Mouse (Mus musculus) myocyte (in vitro differentiated cells): ENCODE measurements at regions not wholly inside any gene's neighbourhood (a gene's known extent, or its start where the extent isn't known, plus 50 kb on each side); places are given as distances from the start of the nearest gene placed in this dataset.

Experiments used
- H3K27me3 ChIP-seq: one replicate; pipeline ENCODE4 v1.6.1; 2011; ENCODE audit not compliant: control insufficient read depth, insufficient read depth, insufficient read length
- H3K36me3 ChIP-seq: one replicate; pipeline ENCODE4 v1.6.1; 2011; ENCODE audit not compliant: control insufficient read depth, insufficient read depth
- H3K4me2 ChIP-seq: one replicate; pipeline ENCODE4 v1.6.1; 2011; ENCODE audit warnings: low read depth, control low read depth
- H3K4me3 ChIP-seq: one replicate; pipeline ENCODE4 v1.5.1; 2011; ENCODE audit warnings: mild to moderate bottlenecking, control low read depth, moderate library complexity
- H3K79me2 ChIP-seq: one replicate; pipeline ENCODE4 v1.6.1; 2011; ENCODE audit not compliant: control insufficient read depth, insufficient read depth
- H3ac ChIP-seq: one replicate; pipeline ENCODE4 v1.6.1; 2011; ENCODE audit not compliant: control insufficient read depth, insufficient read length
- CEBPB ChIP-seq: IDR thresholded peaks from 2 replicates; pipeline ENCODE4 v1.6.1; 2011; ENCODE audit warnings: mild to moderate bottlenecking, moderate library complexity; ENCODE audit not compliant: poor library complexity, insufficient read depth, severe bottlenecking
- E2F4 ChIP-seq: IDR thresholded peaks from one replicate; pipeline ENCODE4 v1.6.1; 2011; ENCODE audit warnings: mild to moderate bottlenecking, control low read depth, moderate library complexity; ENCODE audit not compliant: insufficient read depth
- MAX ChIP-seq: IDR thresholded peaks from one replicate; pipeline ENCODE4 v1.6.1; 2011; ENCODE audit warnings: low read depth, mild to moderate bottlenecking, control low read depth
- MYOD1 ChIP-seq, 3 experiments: IDR thresholded peaks; one replicate each; pipeline ENCODE4 v1.6.1; 2011; ENCODE audit warnings: control low read depth in 2 of 3, low read depth in 2 of 3, mild to moderate bottlenecking in 2 of 3, moderate library complexity in 1 of 3; ENCODE audit not compliant: insufficient read length in 2 of 3, control insufficient read depth in 1 of 3
- MYOG ChIP-seq, 3 experiments: IDR thresholded peaks; one replicate each; pipeline ENCODE4 v1.6.1; 2011; ENCODE audit warnings: control low read depth in 2 of 3, low read depth in 2 of 3, mild to moderate bottlenecking in 2 of 3; ENCODE audit not compliant: insufficient read length in 2 of 3, control insufficient read depth in 1 of 3, insufficient read depth in 1 of 3
- POLR2A ChIP-seq: IDR thresholded peaks from one replicate; pipeline ENCODE4 v1.6.1; 2011; ENCODE audit warnings: low read depth, mild to moderate bottlenecking, control low read depth, moderate library complexity; ENCODE audit not compliant: insufficient read length
- POLR2AphosphoS2 ChIP-seq: IDR thresholded peaks from one replicate; pipeline ENCODE4 v1.6.1; 2011; ENCODE audit warnings: low read depth, control low read depth; ENCODE audit not compliant: insufficient read length
- REST ChIP-seq: IDR thresholded peaks from one replicate; pipeline ENCODE4 v1.6.1; 2011; ENCODE audit warnings: mild to moderate bottlenecking, control low read depth, moderate library complexity; ENCODE audit not compliant: insufficient read depth, insufficient read length
- SRF ChIP-seq: IDR thresholded peaks from one replicate; pipeline ENCODE4 v1.6.1; 2011; ENCODE audit warnings: low read depth; ENCODE audit not compliant: control insufficient read depth, insufficient read length
- TCF12 ChIP-seq: IDR thresholded peaks from one replicate; pipeline ENCODE4 v1.6.1; 2011; ENCODE audit warnings: mild to moderate bottlenecking, control low read depth; ENCODE audit not compliant: poor library complexity, insufficient read depth, severe bottlenecking
- TCF3 ChIP-seq: IDR thresholded peaks from one replicate; pipeline ENCODE4 v1.6.1; 2011; ENCODE audit warnings: low read depth, control low read depth; ENCODE audit not compliant: insufficient read length
- USF1 ChIP-seq: IDR thresholded peaks from one replicate; pipeline ENCODE4 v1.6.1; 2011; ENCODE audit warnings: low read depth, mild to moderate bottlenecking, control low read depth, moderate library complexity

DNA sequence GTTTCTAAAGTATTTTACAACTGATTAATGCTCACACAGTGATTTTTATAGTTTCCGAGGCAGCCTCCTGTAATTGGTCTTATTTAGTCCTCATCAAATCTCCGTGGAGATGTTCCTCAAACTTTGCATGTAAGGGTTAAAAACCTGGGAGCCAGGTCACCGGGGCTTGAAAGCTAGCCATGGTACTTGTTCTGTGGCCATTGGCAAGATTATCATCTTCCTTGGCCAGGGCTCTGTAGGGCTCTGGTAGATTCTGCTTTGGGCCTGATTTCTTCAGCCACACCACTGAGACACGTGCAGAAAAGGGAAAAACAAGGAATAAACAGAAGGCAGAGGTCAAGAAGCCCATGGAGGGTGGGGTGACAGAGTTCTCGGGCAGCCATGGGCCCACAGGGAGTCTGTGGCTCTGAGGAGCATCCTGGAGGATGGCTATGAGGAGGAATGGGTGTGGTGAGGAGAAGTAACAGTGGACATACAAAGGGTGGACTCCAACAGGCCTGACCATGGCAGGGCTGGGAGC, 50.7 kb upstream of the Eps8l3 start:
- Histone ChIP-seq H3K79me2 (no peaks in the 10 kb centered on the region), H3K4me2 (no peak overlapping the region), H3K27me3 (no peaks in the 10 kb centered on the region), H3K4me3 (no peak overlapping the region), H3ac (no peak overlapping the region), H3K36me3 (no peaks in the 10 kb centered on the region)
- TF ChIP-seq E2F4 (no peak), POLR2AphosphoS2 (no peak), USF1 (no peak), MYOG (IDR thresholded peaks at IDR 0.05; ENCODE audit: control insufficient read depth in 1 of 3, insufficient read depth in 1 of 3, insufficient read length in 2 of 3, low read depth in 2 of 3) (no peak), POLR2A (no peak), MAX (no peak), REST (no peak)

DNA sequence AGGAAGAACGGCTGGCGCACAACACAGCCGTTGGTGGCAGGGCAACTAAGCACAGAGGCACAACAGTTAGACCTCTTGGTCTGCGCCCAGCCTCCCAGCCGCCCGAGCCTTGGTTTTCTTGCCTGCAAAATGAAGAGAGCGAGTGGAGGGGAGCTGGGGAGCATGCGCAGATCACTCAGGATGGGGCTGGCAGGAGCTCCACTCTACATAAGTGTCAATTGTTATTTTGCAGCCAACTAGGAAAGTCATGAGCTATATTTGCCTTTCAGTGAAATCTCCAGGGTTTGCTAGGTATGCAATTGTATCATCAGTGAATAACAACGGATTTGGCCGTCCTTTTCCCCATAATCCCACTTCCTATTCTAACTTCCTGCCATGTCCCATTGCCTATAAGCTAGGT, 51.6 kb upstream of the Eps8l3 start:
- Histone ChIP-seq H3K4me2 (no peak overlapping the region), H3ac (no peak overlapping the region), H3K36me3 (no peaks in the 10 kb centered on the region), H3K4me3 (no peak overlapping the region), H3K27me3 (no peaks in the 10 kb centered on the region), H3K79me2 (no peaks in the 10 kb centered on the region)
- TF ChIP-seq E2F4 (no peak), REST (no peak)

DNA sequence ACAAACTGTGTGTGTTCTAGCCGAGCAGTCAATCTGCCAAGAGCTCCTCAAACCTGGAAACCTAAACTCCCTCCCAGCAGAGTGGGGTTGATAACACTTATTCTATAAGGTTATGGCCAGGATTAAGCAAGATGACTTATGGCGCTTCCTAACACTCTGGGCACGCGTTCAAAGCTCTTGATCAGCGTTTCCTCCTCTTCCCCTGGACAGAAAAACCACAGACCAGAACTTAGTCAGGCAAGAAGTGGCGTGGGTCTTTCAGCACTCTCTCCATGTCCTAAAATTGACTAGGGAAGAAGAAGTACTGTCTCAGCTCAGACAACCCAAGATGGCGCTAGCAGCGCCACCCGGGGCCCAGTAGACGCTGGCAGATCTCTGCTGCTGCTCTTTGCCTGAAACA, 52.7 kb upstream of the Eps8l3 start:
- Histone ChIP-seq H3K4me2 (peak overlapping the region; percentile 51), H3K27me3 (no peaks in the 10 kb centered on the region), H3K79me2 (no peaks in the 10 kb centered on the region), H3K36me3 (no peaks in the 10 kb centered on the region), H3ac (no peak overlapping the region), H3K4me3 (no peak overlapping the region)
- no peak for TF ChIP-seq SRF
- no peak for TF ChIP-seq MYOD1 (IDR thresholded peaks at IDR 0.05; ENCODE audit: control insufficient read depth in 1 of 3, insufficient read length in 2 of 3, low read depth in 2 of 3)
- 0 out of 2 replicates have a peak, but pooled peaks have one; percentile 12 for TF ChIP-seq CEBPB

DNA sequence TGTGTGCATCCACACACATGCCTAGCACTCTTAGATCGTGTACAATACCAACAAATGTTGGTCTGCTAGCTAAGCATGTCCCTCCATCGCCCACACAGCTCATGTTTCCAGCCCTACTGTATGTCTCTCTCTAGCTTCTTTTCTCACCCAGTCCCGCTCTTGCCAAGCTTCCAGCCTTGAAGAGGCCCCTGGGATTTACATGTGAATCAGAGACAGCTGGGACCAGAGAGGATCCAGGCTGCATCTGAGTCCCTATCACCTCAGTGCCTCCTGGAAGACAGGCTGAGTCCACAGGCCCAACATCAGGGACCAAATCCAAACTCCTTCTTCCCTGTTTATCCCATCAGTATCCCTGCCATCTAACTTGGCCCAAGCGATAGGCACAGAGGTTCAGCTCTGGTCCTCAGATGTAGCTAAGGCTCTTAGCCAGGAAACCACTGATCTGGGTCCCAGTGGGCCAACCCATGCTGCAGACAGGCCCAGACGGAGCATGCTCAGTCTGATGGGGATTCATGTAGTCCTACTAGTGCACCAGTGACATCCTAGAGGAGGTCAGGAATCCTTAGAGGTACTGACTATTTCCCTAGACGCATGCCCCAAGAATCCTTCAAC, 53.3 kb upstream of the Eps8l3 start:
- no peaks in the 10 kb centered on the region for H3K79me2 ChIP-seq
- TF ChIP-seq TCF12 (peak; percentile 12), SRF (no peak), E2F4 (no peak), POLR2AphosphoS2 (no peak), MYOG (IDR thresholded peaks at IDR 0.05; ENCODE audit: control insufficient read depth in 1 of 3, insufficient read depth in 1 of 3, insufficient read length in 2 of 3, low read depth in 2 of 3) (no peak), MYOD1 (IDR thresholded peaks at IDR 0.05; ENCODE audit: control insufficient read depth in 1 of 3, insufficient read length in 2 of 3, low read depth in 2 of 3) (peak in 2 of 3 experiments; percentile 18 to 44), POLR2A (no peak), TCF3 (no peak)
- no peaks in the 10 kb centered on the region for H3K27me3 ChIP-seq
- no peak overlapping the region for H3ac ChIP-seq
- peak overlapping the region; percentile 51 for H3K4me2 ChIP-seq
- no peaks in the 10 kb centered on the region for H3K36me3 ChIP-seq
- H3K4me3 ChIP-seq = no peak overlapping the region

DNA sequence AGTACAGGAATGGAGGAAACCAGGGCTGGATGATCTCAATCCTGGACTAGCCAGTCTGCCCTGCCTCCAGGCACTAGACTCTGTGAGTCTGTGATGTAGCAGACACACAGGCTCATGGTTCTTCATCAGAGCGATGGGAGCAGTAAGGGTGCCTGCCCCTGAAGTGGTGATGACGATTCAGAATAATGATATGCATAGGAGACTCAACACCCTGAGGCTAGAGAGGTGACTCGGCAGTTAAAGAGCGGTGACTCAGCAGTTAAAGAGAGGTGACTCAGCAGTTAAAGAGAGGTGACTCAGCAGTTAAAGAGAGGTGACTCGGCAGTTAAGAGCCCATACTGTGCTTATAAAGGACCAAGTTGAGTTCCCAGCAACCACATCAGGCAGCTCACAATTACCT, 53.9 kb upstream of the Eps8l3 start:
- no peak overlapping the region for H3K4me3 ChIP-seq
- no peak overlapping the region for H3ac ChIP-seq
- TF ChIP-seq MAX = no peak
- no peak for TF ChIP-seq REST
- no peak for TF ChIP-seq USF1
- no peak for TF ChIP-seq SRF
- no peak for TF ChIP-seq TCF12
- no peak for TF ChIP-seq E2F4
- no peak for TF ChIP-seq CEBPB
- no peak for TF ChIP-seq TCF3
- no peak for TF ChIP-seq MYOG (IDR thresholded peaks at IDR 0.05; ENCODE audit: control insufficient read depth in 1 of 3, insufficient read depth in 1 of 3, insufficient read length in 2 of 3, low read depth in 2 of 3)
- no peaks in the 10 kb centered on the region for H3K27me3 ChIP-seq
- H3K36me3 ChIP-seq = no peaks in the 10 kb centered on the region
- no peaks in the 10 kb centered on the region for H3K79me2 ChIP-seq
- peak overlapping the region; percentile 51 for H3K4me2 ChIP-seq
